Mouse (Mus musculus): ENCODE results near the gene Ifit2. TPM values are rescaled to one million over a fixed set of nuclear protein-coding genes. Genes with fewer than 3 reads are reported as not detected.
"Not testable (repeated sequence)": the region's sequence is repeated elsewhere in the genome, so short reads cannot be mapped to it uniquely, and the experiment has no call there.

The Ifit2 gene
- polyA plus RNA-seq, 1 experiment from 2014 or later, result 12.0 TPM

- Histone ChIP-seq H3K9ac (ENCODE audit: low read depth, low read length) (no peak overlapping the region), H3K27ac (peak overlapping the region; percentile 14; the same call in 1 of the 2 replicates), H3K27me3 (ENCODE audit: insufficient read depth, low read length) (no peaks in the 10 kb centered on the region), H3K36me3 (ENCODE audit: insufficient read depth, low read length) (no peaks in the 10 kb centered on the region), H3K4me3 (replicated peaks; ENCODE audit: low read depth, low read length) (no peak overlapping the region), H3K4me1 (replicated peaks; ENCODE audit: insufficient read depth, low read length) (no peaks in the 10 kb centered on the region), H3K9me3 (replicated peaks; ENCODE audit: low read length) (no peaks in the 10 kb centered on the region), H3K4me2 (ENCODE audit: low read length) (0 out of 2 replicates have a peak overlapping the region, but pooled peaks have one; percentile 2)
- no peak for TF ChIP-seq CTCF (IDR thresholded peaks at IDR 0.05; ENCODE audit: low read depth)
- WGBS, result 53% methylated on average over 7 of the region's 7 CpGs
- ATAC-seq (replicated peaks; ENCODE audit: low FRiP score, low read depth) (no peak; the same call in none of the 2 replicates), DNase-seq (ENCODE audit: low spot score) (peak; percentile 53)
Observed at GRCm38 (mm10) chr19:34568988-34569895, 18.7 kb downstream of the Ifit2 start.

GRCm38 (mm10) chr19:34569896-34570476 lies 19.5 kb downstream of the Ifit2 start:
- ATAC-seq (replicated peaks; ENCODE audit: low FRiP score, low read depth) (peak; percentile 75; the same call in 1 of the 2 replicates), DNase-seq (ENCODE audit: low spot score) (peak; percentile 60)

GRCm38 (mm10) chr19:34571080-34571479 lies 20.6 kb downstream of the Ifit2 start:
- Histone ChIP-seq H3K4me3 (replicated peaks; ENCODE audit: low read depth, low read length) (no peak overlapping the region), H3K27me3 (ENCODE audit: insufficient read depth, low read length) (no peaks in the 10 kb centered on the region), H3K4me1 (replicated peaks; ENCODE audit: insufficient read depth, low read length) (no peaks in the 10 kb centered on the region), H3K9me3 (replicated peaks; ENCODE audit: low read length) (no peaks in the 10 kb centered on the region), H3K4me2 (ENCODE audit: low read length) (no peak overlapping the region), H3K36me3 (ENCODE audit: insufficient read depth, low read length) (no peaks in the 10 kb centered on the region), H3K27ac (no peak overlapping the region), H3K9ac (ENCODE audit: low read depth, low read length) (no peak overlapping the region)
- DNase-seq (ENCODE audit: low spot score) (no peak), ATAC-seq (replicated peaks; ENCODE audit: low FRiP score, low read depth) (no peak)
- 91% methylated on average over 1 of the region's 1 CpGs for WGBS
- TF ChIP-seq CTCF (IDR thresholded peaks at IDR 0.05; ENCODE audit: low read depth), result no peak

More at GRCm38 (mm10) chr19:34569896-34570476, 19.5 kb downstream of the Ifit2 start:
- no peak for TF ChIP-seq CTCF (IDR thresholded peaks at IDR 0.05; ENCODE audit: low read depth)
- no peak overlapping the region for H3K9ac ChIP-seq (ENCODE audit: low read depth, low read length)
- H3K27ac ChIP-seq, result peak overlapping the region; percentile 14; the same call in 1 of the 2 replicates
- no peaks in the 10 kb centered on the region for H3K27me3 ChIP-seq (ENCODE audit: insufficient read depth, low read length)
- WGBS, result 29% methylated on average over 4 of the region's 4 CpGs
- H3K4me1 ChIP-seq (replicated peaks; ENCODE audit: insufficient read depth, low read length), result no peaks in the 10 kb centered on the region
- H3K4me2 ChIP-seq (ENCODE audit: low read length), result peak overlapping the region; percentile 15; the same call in 1 of the 2 replicates
- H3K9me3 ChIP-seq (replicated peaks; ENCODE audit: low read length), result no peaks in the 10 kb centered on the region
- no peaks in the 10 kb centered on the region for H3K36me3 ChIP-seq (ENCODE audit: insufficient read depth, low read length)
- no peak overlapping the region for H3K4me3 ChIP-seq (replicated peaks; ENCODE audit: low read depth, low read length)

- no peaks in the 10 kb centered on the region for H3K4me1 ChIP-seq (replicated peaks; ENCODE audit: insufficient read depth, low read length)
- H3K27ac ChIP-seq, result no peak overlapping the region
- no peaks in the 10 kb centered on the region for H3K36me3 ChIP-seq (ENCODE audit: insufficient read depth, low read length)
- no peak for DNase-seq (ENCODE audit: low spot score)
- no peak for ATAC-seq (replicated peaks; ENCODE audit: low FRiP score, low read depth)
- no peak overlapping the region for H3K9ac ChIP-seq (ENCODE audit: low read depth, low read length)
- H3K4me2 ChIP-seq (ENCODE audit: low read length), result no peak overlapping the region
- H3K4me3 ChIP-seq (replicated peaks; ENCODE audit: low read depth, low read length), result no peak overlapping the region
- no peak for TF ChIP-seq CTCF (IDR thresholded peaks at IDR 0.05; ENCODE audit: low read depth)
- no peaks in the 10 kb centered on the region for H3K9me3 ChIP-seq (replicated peaks; ENCODE audit: low read length)
- WGBS, result 93% methylated on average over 5 of the region's 5 CpGs
- H3K27me3 ChIP-seq (ENCODE audit: insufficient read depth, low read length), result no peaks in the 10 kb centered on the region
Observed at GRCm38 (mm10) chr19:34573650-34574049, 23.2 kb downstream of the Ifit2 start.

- no peak overlapping the region for H3K9ac ChIP-seq (ENCODE audit: low read depth, low read length)
- no peaks in the 10 kb centered on the region for H3K36me3 ChIP-seq (ENCODE audit: insufficient read depth, low read length)
- no peaks in the 10 kb centered on the region for H3K27me3 ChIP-seq (ENCODE audit: insufficient read depth, low read length)
- no peak overlapping the region for H3K4me2 ChIP-seq (ENCODE audit: low read length)
- DNase-seq (ENCODE audit: low spot score) (no peak), ATAC-seq (replicated peaks; ENCODE audit: low FRiP score, low read depth) (no peak)
- no peak overlapping the region for H3K27ac ChIP-seq
- no peak for TF ChIP-seq CTCF (IDR thresholded peaks at IDR 0.05; ENCODE audit: low read depth)
- H3K4me3 ChIP-seq (replicated peaks; ENCODE audit: low read depth, low read length), result no peak overlapping the region
- 68% methylated on average over 1 of the region's 1 CpGs for WGBS
- H3K9me3 ChIP-seq (replicated peaks; ENCODE audit: low read length), result no peaks in the 10 kb centered on the region
- H3K4me1 ChIP-seq (replicated peaks; ENCODE audit: insufficient read depth, low read length), result no peaks in the 10 kb centered on the region
Observed at GRCm38 (mm10) chr19:34577121-34577520, 26.6 kb downstream of the Ifit2 start.

GRCm38 (mm10) chr19:34582696-34583095 lies 32.2 kb downstream of the Ifit2 start:
- H3K4me3 ChIP-seq (replicated peaks; ENCODE audit: low read depth, low read length); H3K36me3 ChIP-seq (ENCODE audit: insufficient read depth, low read length); H3K9me3 ChIP-seq (replicated peaks; ENCODE audit: low read length); H3K9ac ChIP-seq (ENCODE audit: low read depth, low read length); H3K4me1 ChIP-seq (replicated peaks; ENCODE audit: insufficient read depth, low read length); H3K27me3 ChIP-seq (ENCODE audit: insufficient read depth, low read length); H3K4me2 ChIP-seq (ENCODE audit: low read length); DNase-seq (ENCODE audit: low spot score): not testable (repeated sequence)
- peak; percentile 80 for ATAC-seq (replicated peaks; ENCODE audit: low FRiP score, low read depth)
- H3K27ac ChIP-seq, result peak overlapping the region; percentile 68; the same call in 1 of the 2 replicates
- 61% methylated on average over 2 of the region's 2 CpGs for WGBS

- H3K36me3 ChIP-seq (ENCODE audit: insufficient read depth, low read length); H3K4me3 ChIP-seq (replicated peaks; ENCODE audit: low read depth, low read length); H3K27me3 ChIP-seq (ENCODE audit: insufficient read depth, low read length); H3K9ac ChIP-seq (ENCODE audit: low read depth, low read length); H3K4me2 ChIP-seq (ENCODE audit: low read length); DNase-seq (ENCODE audit: low spot score); H3K4me1 ChIP-seq (replicated peaks; ENCODE audit: insufficient read depth, low read length); H3K9me3 ChIP-seq (replicated peaks; ENCODE audit: low read length): not testable (repeated sequence)
- peak within 1 kb of the TSS; percentile 68; the same call in 1 of the 2 replicates for H3K27ac ChIP-seq
- WGBS, result 22% methylated on average over 2 of the region's 2 CpGs
- ATAC-seq (replicated peaks; ENCODE audit: low FRiP score, low read depth), result peak; percentile 76
Observed at GRCm38 (mm10) chr19:34583126-34583766, 32.8 kb downstream of the Ifit2 start, which contains the start of gene Ifit3. TSS of gene Ifit3 (plus strand) at chr19:34583531.

Measured in kidney, postnatal 0 days (tissue).